Mouse (Mus musculus) mouse embryonic stem cell (cell line): ENCODE results near the gene Emc7.
"Not testable (repeated sequence)": the region's sequence is repeated elsewhere in the genome, so short reads cannot be mapped to it uniquely, and the experiment has no call there.

Source experiments
- in situ Hi-C, 2 experiments: fragments of 300-500 bp; cut with MboI; formaldehyde crosslinking; loops; 1 replicate in 1 of 2; 3 replicates in 1 of 2; pipeline ENCODE4 v1.14.3; 2019 to 2020; ENCODE audit warnings: low sequenced_read_pairs in 2 of 2, low pct_unique_long_range_greater_than_20kb in 1 of 2, mixed read lengths in 1 of 2; ENCODE audit not compliant: unreplicated experiment in 1 of 2

Gene Emc7

DNA sequence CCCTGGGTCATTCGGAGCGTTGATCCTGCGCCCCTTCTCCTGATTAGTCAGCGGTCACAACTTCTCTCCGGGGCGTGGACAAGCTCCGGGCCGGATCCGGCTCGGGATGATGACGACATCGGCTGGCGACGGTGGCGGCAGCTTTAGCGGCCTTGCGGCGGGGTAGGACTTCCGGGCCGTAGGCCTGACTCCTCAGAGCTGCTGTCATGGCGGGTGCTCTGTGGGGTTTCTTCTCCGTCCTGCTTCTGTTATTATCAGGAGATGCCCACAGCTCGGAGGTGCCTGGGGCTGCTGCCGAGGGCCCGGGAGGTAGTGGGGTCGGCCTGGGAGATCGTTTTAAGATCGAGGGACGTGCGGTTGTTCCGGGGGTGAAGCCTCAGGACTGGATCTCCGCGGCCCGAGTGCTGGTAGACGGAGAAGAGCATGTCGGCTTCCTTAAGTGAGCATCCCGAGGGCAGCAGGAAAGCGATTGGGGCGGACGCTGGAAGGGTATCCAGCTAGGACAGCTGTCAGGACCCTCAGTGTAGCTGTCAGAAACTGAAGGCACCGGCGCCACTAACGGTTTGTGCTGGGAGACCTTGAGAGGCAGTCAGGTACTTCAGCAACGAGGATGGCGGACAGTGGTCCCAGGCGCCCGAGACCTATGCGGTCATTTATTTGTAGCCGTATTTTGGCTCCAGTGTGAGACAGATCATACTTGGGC, at the start of gene Emc7:
Gene Emc7 (plus strand): TSS at position 136 of the 703 bp plus-strand sequence.
- in situ Hi-C loops: no loop called here

DNA sequence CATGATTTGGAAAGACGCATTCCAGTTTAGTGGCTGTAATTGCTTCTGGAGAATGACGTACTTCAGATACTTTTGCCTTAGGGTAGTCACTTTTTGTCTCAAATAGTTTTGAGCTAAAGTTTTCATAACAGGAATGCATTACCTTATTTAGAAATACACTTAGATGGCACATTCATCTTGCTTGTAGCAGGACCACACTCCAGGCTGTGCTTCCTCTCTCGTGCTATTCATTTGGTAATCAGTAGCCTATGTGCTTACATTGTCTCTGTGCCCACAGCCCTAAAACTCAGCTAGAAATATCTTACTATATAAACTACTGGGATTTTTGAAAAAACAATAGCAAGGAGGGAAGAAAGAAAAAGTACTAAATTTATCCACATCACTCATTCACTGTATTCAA, 47.8 kb upstream of the Emc7 start:
- in situ Hi-C loops: no loop called here

- in situ Hi-C loops: no loop called here
These were observed 29.5 kb upstream of the Emc7 start for GRCm38 (mm10) chr2:112425308-112425707.

DNA sequence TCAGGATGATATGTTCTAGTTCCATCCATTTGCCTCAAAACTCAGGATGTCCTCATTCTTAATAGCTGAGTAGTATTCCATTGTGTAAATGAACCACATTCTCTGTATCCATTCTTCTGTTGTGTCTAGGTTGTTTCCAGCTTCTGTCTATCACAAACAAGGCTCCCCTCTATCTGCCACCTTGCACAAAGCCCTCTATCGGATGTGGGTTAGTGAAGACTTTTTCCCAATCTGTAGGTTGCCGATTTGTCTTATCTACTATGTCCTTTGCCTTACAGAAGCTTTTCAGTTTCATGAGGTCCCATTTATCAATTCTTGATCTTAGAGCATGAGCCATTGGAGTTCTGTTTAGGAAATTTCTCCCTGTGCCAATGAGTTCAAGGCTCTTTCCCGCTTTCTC, 26.3 kb upstream of the Emc7 start:
- in situ Hi-C loops: not testable (repeated sequence)

DNA sequence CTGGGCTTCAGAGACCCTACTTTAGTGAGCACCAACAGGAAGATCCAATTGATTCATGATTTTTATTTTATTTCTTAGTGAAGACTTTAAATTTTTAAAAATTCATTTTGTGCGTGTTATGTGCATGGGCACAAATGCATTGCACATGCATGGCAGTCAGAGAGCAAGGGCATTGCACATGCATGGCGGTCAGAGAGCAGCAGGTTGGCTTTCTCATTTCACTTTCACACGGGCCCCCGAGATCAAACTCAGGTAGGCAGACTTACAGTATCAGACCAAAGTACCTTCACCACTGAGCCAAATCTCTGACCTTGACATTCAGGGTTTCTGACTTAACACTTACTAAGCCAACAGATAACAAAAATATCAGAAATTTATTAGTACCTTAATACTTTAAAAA, 25.1 kb upstream of the Emc7 start:
- in situ Hi-C loops: no loop called here

- in situ Hi-C loops: no loop called here
These were observed 24.4 kb upstream of the Emc7 start for GRCm38 (mm10) chr2:112430403-112430802.

GRCm38 (mm10) chr2:112432523-112432922, 22.3 kb upstream of the Emc7 start:
- in situ Hi-C loops: no loop called here

DNA sequence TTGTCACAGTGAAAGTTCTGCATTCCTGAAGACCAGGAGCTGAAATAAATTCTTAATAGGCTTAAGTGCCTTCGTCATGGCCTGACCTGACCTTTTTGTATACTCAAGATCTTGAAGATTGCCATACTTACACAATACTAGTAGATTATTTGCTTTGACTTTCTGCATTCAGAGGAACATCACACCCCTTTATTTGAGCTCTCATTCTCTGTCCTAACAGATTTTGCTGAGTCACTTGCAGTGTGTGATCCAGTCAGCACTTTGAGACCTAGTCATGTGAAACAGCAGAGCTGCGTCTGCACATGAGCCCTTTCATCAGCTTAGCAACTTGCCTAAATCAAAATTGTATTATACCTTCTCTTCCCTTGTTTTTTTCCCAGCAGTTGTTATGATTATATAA, 21.4 kb upstream of the Emc7 start:
- in situ Hi-C loops: no loop called here

DNA sequence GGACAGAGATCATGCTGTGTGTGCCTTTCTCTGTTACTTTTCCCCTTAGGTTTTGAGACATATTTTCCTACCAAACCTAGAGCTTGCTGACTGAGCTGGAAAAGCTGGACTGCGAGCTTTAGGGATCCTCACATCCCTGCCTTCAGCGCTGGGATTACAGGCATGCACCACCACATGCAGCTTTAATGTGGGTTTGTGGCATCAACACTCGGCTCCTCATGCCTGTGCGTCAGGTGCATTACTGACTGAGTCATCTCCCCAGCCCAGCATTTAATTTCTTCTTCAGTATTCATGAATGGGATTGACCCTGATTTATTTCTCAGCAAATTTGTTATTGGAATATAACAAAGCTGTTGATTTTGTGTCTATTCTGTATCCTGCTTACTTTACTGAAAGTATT, 18.5 kb upstream of the Emc7 start:
- in situ Hi-C loops: no loop called here

GRCm38 (mm10) chr2:112437589-112437988, 17.2 kb upstream of the Emc7 start:
- in situ Hi-C loops: no loop called here

- in situ Hi-C loops: no loop called here
These were observed 11.3 kb upstream of the Emc7 start for GRCm38 (mm10) chr2:112443491-112443890.

DNA sequence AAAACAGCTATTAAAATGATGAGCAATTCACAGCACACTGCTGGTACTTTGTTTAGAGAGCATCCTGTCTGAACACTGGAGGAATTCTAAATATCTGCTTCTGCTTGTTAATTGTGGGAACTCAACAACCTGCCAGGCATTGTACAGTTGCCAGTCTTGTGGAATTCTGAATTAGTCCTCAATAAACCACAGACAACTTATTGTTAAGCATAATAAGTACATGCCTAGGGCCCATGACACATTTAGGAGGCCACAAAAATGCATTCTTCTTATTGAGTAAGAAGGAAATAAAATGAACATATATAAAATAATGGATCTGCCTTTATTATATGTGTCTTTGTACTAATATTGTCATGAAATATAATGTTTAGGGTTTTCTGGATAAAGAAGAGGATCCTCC, 9.3 kb upstream of the Emc7 start:
- in situ Hi-C loops: no loop called here

DNA sequence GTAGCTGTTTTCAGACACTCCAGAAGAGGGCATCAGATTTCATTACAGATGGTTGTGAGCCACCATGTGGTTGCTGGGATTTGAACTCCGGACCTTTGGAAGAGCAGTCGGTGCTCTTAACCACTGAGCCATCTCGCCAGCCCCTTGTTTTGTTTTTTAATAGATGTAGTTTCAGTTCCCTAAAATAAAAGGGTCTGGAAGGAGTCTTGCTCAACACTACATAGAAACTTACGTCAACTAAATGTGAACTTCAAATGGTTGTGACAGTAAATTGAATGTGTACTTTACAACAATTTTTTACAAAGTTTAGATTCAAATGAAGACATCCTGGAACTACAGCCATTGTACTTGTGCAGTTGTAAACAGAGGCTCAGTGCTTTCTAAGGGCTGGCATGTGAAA, 6.8 kb upstream of the Emc7 start:
- in situ Hi-C loops: not testable (repeated sequence)

DNA sequence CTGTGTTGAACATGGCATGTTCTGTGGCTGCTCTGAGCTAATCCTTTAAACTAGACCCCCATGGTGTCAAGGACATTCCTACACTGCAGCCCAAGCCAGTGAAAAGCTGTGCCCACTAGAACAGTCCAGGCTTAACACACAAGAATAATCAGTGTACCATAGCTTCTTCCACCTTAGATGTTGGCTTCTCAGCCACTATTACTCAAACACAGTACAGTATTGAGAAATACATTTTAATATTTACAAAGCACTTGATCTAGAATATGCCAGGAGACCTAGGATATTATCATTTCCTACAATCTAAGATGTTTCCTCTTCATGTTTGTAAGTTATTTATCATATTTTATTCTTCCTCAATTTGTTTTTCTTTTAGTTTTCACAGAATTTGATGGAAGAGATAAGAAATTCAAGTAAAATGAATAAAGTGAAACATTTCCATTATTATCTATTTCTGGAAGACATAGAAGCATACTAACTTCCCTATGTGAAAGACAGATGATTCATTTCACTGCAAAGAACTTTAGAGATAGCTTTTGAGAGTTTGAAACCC, 6.2 kb upstream of the Emc7 start:
- in situ Hi-C loops: no loop called here

GRCm38 (mm10) chr2:112449597-112450296, 5.0 kb upstream of the Emc7 start:
- in situ Hi-C loops: no loop called here

DNA sequence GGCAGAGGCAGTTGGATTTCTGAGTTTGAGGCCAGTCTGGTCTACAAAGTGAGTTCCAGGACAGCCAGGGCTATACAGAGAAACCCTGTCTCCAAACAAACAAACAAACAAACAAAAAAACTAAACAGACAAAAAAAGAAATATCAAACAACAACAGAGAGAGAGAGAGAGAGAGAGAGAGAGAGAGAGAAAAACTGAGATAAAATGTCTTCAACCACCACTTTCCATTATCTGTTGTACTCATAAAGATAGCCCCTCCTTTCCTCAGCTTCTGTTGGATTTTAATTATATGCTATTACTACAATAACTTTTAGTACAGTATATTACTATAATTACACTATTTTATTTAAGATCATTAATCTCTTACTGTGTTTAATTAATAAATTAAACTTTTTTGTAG, 2.3 kb upstream of the Emc7 start:
- in situ Hi-C loops: not testable (repeated sequence)

DNA sequence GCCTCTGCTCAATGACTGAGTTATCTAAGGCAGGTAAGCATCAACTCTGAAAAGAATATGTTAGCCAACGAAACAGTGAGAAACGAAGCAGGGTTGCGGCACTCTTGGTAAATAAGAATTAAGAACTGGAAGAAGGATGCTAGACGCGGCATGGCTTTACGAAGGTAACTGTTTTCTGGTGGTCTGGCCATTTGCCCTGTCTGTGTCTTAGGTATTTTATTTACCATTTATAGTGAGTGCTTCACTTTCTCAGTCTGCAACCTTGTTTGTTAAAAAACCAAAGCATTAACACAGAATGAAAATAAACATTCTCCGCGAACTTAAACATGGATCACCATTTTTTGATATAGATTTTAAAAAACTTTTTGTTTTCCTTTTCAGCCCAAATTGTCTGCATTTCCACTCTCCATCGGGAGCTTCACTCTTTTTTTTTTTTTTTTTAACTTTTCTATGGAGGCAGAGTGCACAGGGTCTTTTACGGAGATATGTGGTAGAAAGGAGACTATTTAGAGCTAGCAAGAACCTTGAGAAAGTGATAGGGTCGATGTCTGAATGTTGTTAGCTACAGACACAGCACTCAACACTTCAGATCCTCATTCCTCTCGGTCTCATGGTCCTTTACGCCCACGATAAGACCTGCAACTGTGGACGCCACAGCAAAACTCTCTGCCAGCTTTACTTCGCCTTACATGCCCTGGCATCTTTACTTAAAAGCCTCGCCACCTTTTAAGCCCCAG, 504 bp upstream of the Emc7 start:
- in situ Hi-C loops: no loop called here

GRCm38 (mm10) chr2:112460557-112460956, 5.8 kb downstream of the Emc7 start:
- in situ Hi-C loops: no loop called here

GRCm38 (mm10) chr2:112469542-112469941, 14.7 kb downstream of the Emc7 start:
- in situ Hi-C loops: no loop called here
